12 mouse cellular contexts compared by ENCODE assay signal in the genomic region with DNA sequence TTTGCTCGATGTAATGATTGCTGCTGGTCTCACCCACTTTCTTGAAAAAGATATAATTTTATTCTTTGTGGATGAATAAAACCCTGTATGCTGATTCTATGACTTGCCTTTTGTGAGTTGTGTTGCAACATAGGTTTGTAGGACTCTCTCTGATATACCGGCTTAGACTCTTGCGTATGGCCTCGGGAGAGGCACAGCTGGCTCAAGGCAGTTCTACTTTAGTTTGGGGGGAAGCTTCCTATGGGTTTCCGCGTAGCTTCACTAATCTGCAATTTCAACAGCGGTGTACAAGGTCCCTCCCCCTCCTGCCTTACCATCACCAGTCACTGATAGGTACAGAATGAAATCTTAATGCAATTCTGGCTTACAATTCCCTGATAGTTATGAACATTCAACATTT.
"Had no signal": no experiment of that assay in that cellular context is flagged by ENCODE, and none has a peak within 500 bp of the region (broad histone marks: within the 10 kb centered on the region; RNA-seq: fewer than 3 reads in every experiment).

No protein-coding gene starts in this region.

- DNase-seq: gastrocnemius, adult 2 months; gastrocnemius, postnatal 25 days had no signal

- H3K9me3 ChIP-seq: embryonic facial prominence, embryonic 10.5 days; embryonic facial prominence, embryonic 12.5 days; embryonic facial prominence, embryonic 13.5 days; embryonic facial prominence, embryonic 15.5 days; forebrain, embryonic 10.5 days; forebrain, embryonic 12.5 days; forebrain, embryonic 13.5 days; forebrain, embryonic 15.5 days had no signal

- H3K36me3 ChIP-seq: embryonic facial prominence, embryonic 10.5 days; embryonic facial prominence, embryonic 12.5 days; embryonic facial prominence, embryonic 13.5 days; embryonic facial prominence, embryonic 15.5 days; forebrain, embryonic 10.5 days; forebrain, embryonic 12.5 days; forebrain, embryonic 15.5 days had no signal

- H3K27me3 ChIP-seq: embryonic facial prominence, embryonic 12.5 days; embryonic facial prominence, embryonic 13.5 days; embryonic facial prominence, embryonic 15.5 days; forebrain, embryonic 12.5 days; forebrain, embryonic 13.5 days; forebrain, embryonic 15.5 days had no signal

- H3K4me1 ChIP-seq: embryonic facial prominence, embryonic 10.5 days; embryonic facial prominence, embryonic 12.5 days; embryonic facial prominence, embryonic 13.5 days; embryonic facial prominence, embryonic 15.5 days; forebrain, embryonic 10.5 days; forebrain, embryonic 13.5 days had no signal

- H3K27ac ChIP-seq: embryonic facial prominence, embryonic 10.5 days; embryonic facial prominence, embryonic 12.5 days; embryonic facial prominence, embryonic 13.5 days; embryonic facial prominence, embryonic 15.5 days; forebrain, embryonic 10.5 days; forebrain, embryonic 12.5 days; forebrain, embryonic 13.5 days; forebrain, embryonic 15.5 days; gastrocnemius, adult 2 months; heart, adult 2 months had no signal

- H3K4me3 ChIP-seq: embryonic facial prominence, embryonic 10.5 days; embryonic facial prominence, embryonic 12.5 days; embryonic facial prominence, embryonic 13.5 days; embryonic facial prominence, embryonic 15.5 days; erythroblast, embryonic 14.5 days; forebrain, embryonic 10.5 days; forebrain, embryonic 12.5 days; forebrain, embryonic 13.5 days; forebrain, embryonic 15.5 days; gastrocnemius, adult 2 months; heart, adult 2 months had no signal
